Mouse (Mus musculus) lung, embryonic 14.5 days (tissue): ENCODE data around the gene Efcab12. TPM values are rescaled to one million over a fixed set of nuclear protein-coding genes. Genes with fewer than 3 reads are reported as not detected.

Source experiments
- ATAC-seq: fragments of 200-750 bp; cut with Nextera tagmentation; 2 replicates; pipeline ENCODE4 v1.8.0; 2017; ENCODE audit warnings: mild to moderate bottlenecking, moderate TSS enrichment, moderate library complexity; ENCODE audit not compliant: insufficient read depth
- DNase-seq: peaks from one replicate; pipeline ENCODE4 v3.0.0-alpha.2; 2015
- H3K27ac ChIP-seq: fragments of 300-500 bp; sonication (generic); 2 replicates; pipeline ENCODE4 v1.5.1; 2014; ENCODE audit warnings: low read depth, mild to moderate bottlenecking, moderate library complexity
- H3K27me3 ChIP-seq: fragments of 300-500 bp; sonication (generic); 2 replicates; pipeline ENCODE4 v1.6.1; 2014; ENCODE audit warnings: low read length, control low read depth; ENCODE audit not compliant: insufficient read depth
- H3K36me3 ChIP-seq: fragments of 300-500 bp; sonication (generic); 2 replicates; pipeline ENCODE4 v1.6.1; 2014; ENCODE audit warnings: control low read depth; ENCODE audit not compliant: insufficient read depth
- H3K4me1 ChIP-seq: fragments of 300-500 bp; sonication (generic); 2 replicates; pipeline ENCODE4 v1.6.1; 2014; ENCODE audit warnings: antibody characterized with exemption, control low read depth; ENCODE audit not compliant: insufficient read depth
- H3K4me2 ChIP-seq: fragments of 300-500 bp; sonication (generic); 2 replicates; pipeline ENCODE4 v1.6.1; 2014; ENCODE audit warnings: mild to moderate bottlenecking
- H3K4me3 ChIP-seq: fragments of 300-500 bp; sonication (generic); 2 replicates; pipeline ENCODE4 v1.5.1; 2014; ENCODE audit warnings: low read depth, low read length
- H3K9ac ChIP-seq: fragments of 300-500 bp; sonication (generic); 2 replicates; pipeline ENCODE4 v1.6.1; 2014
- H3K9me3 ChIP-seq: fragments of 300-500 bp; sonication (generic); 2 replicates; pipeline ENCODE4 v1.6.1; 2016; ENCODE audit warnings: low read depth, low read length, control low read depth
- CTCF ChIP-seq: IDR thresholded peaks from 2 replicates; pipeline ENCODE4 v1.5.1; 2016; ENCODE audit warnings: antibody characterized with exemption, low read depth
- WGBS: fragments of 180-500 bp; shearing (Covaris S2); extraction: QIAGEN DNeasy Blood & Tissue Kit; methylation state at CpG from one replicate; pipeline ENCODE4 v1.1.7; 2014; 5-methylcytosine and 5-hydroxymethylcytosine counted together
- polyA plus RNA-seq: library from polyadenylated mRNA; unstranded; fragments of >200 nt; fragmentation: Nextera tagmentation; extraction: Ambion mirVana; gene quantifications from 2 replicates; pipeline ENCODE4 v1.2.1, GENCODE M21; 2014

The Efcab12 gene
- polyA plus RNA-seq, 1 experiment from 2014 or later = 0.87 TPM

DNA sequence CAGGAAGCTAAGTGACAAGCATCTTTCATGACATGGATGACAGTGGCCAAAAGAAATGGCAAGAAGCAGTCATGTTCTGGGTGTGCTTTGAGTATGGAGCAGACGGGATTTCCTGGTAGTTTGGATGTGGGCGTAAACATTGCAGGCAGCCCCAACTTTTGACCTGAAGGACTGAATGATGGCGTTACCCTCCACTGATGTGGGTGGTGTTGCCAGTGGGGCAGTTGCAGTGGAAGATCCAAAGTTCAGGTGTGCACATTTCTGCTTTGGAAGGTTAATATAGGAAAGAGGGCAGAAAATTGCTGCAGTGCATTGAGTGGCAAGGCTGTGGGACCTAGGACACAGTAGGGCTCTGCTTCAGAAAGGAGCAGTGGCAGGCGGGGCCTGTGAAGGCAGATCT is 27.0 kb upstream of the Efcab12 start:
- WGBS = 91% methylated on average over 4 of the region's 4 CpGs
- Histone ChIP-seq H3K4me2 (no peak overlapping the region), H3K9me3 (no peaks in the 10 kb centered on the region), H3K27me3 (no peaks in the 10 kb centered on the region), H3K4me3 (no peak overlapping the region), H3K36me3 (peaks cover 9% of the 10 kb centered on the region; the same call in 1 of the 2 replicates), H3K4me1 (0 out of 2 replicates have a peak, but pooled peaks cover 5% of the 10 kb centered on the region), H3K9ac (no peak overlapping the region), H3K27ac (no peak overlapping the region)
- TF ChIP-seq CTCF = no peak
- DNase-seq (no peak), ATAC-seq (no peak)

DNA sequence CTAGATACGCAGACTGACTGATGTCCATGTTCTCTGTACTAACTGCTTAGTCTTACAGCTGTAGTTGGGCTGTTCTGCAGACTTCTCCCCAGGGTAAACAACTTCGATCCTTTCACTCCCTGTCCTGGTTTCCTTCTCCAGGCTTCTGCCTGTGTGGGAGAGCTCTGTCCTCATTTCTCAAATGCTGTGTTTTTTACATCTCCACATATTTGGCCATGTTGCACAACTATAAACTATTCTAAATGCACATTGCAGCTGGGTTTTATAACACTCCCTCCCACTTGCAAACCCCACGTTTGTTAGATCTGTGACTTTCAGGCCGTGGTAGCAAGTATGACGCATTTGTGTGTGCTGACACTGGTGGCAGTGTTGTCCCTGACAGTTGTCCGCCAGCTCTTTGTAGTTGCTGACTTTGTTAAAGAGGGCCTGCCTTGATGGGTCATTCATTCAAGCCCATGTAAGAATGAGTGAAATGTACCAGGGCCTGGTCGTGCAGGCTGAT is 25.2 kb upstream of the Efcab12 start:
- H3K27ac ChIP-seq = peak overlapping the region; percentile 70; the same call in 1 of the 2 replicates
- H3K4me2 ChIP-seq = no peak overlapping the region
- WGBS = 44% methylated on average over 7 of the region's 7 CpGs
- H3K27me3 ChIP-seq = no peaks in the 10 kb centered on the region
- H3K36me3 ChIP-seq = peaks cover 9% of the 10 kb centered on the region; the same call in 1 of the 2 replicates
- H3K4me3 ChIP-seq = no peak overlapping the region
- ATAC-seq (peak; percentile 55), DNase-seq (peak; percentile 68)
- no peak for TF ChIP-seq CTCF
- peaks cover 14% of the 10 kb centered on the region for H3K4me1 ChIP-seq
- no peak overlapping the region for H3K9ac ChIP-seq
- no peaks in the 10 kb centered on the region for H3K9me3 ChIP-seq

GRCm38 (mm10) chr6:115860027-115860556 is 21.9 kb upstream of the Efcab12 start:
- H3K4me1 ChIP-seq = peaks cover 35% of the 10 kb centered on the region
- peaks cover 8% of the 10 kb centered on the region; the same call in 1 of the 2 replicates for H3K36me3 ChIP-seq
- no peaks in the 10 kb centered on the region for H3K27me3 ChIP-seq
- H3K4me2 ChIP-seq = no peak overlapping the region
- no peaks in the 10 kb centered on the region for H3K9me3 ChIP-seq
- DNase-seq (peak; percentile 63), ATAC-seq (no peak)
- 31% methylated on average over 7 of the region's 7 CpGs for WGBS
- no peak overlapping the region for H3K9ac ChIP-seq
- no peak for TF ChIP-seq CTCF
- H3K4me3 ChIP-seq = no peak overlapping the region
- peak overlapping the region; percentile 58 for H3K27ac ChIP-seq

DNA sequence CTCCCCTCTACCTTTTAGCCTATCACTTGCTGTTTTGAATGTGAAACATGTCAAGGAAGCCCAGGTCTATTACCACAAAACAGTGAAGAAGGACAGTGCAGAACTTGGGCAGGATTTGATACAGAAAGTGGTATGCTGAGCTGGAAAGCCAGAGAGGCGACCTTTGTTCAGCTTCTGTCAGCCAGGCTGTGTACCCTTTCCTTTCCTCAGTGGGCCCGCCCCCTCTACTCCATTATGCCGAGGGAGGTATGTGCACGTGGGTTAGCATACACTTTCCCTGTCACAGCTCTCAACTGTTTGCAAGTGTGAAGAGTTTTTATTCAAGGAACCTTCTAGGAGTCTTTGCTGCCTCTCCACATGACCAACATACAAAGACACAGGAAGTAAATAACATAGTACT is 21.0 kb upstream of the Efcab12 start:
- no peak overlapping the region; the same call in 1 of the 2 replicates for H3K27ac ChIP-seq
- no peak for DNase-seq
- no peak for TF ChIP-seq CTCF
- ATAC-seq = no peak
- no peak overlapping the region for H3K9ac ChIP-seq
- no peak overlapping the region for H3K4me2 ChIP-seq
- H3K9me3 ChIP-seq = no peaks in the 10 kb centered on the region
- peaks cover 3% of the 10 kb centered on the region; the same call in 1 of the 2 replicates for H3K36me3 ChIP-seq
- H3K4me3 ChIP-seq = no peak overlapping the region
- H3K27me3 ChIP-seq = no peaks in the 10 kb centered on the region
- WGBS = 37% methylated on average over 4 of the region's 4 CpGs
- H3K4me1 ChIP-seq = peaks cover 35% of the 10 kb centered on the region

- Histone ChIP-seq H3K9me3 (no peaks in the 10 kb centered on the region), H3K4me2 (no peak overlapping the region), H3K27ac (peak overlapping the region; percentile 48; the same call in 1 of the 2 replicates), H3K4me3 (no peak overlapping the region), H3K9ac (no peak overlapping the region), H3K36me3 (no peaks in the 10 kb centered on the region), H3K4me1 (peaks cover 38% of the 10 kb centered on the region), H3K27me3 (no peaks in the 10 kb centered on the region)
- TF ChIP-seq CTCF = no peak
- 49% methylated on average over 4 of the region's 4 CpGs for WGBS
- DNase-seq (no peak), ATAC-seq (no peak)
These were observed 18.1 kb upstream of the Efcab12 start for GRCm38 (mm10) chr6:115856361-115856745.

- no peak for ATAC-seq
- Histone ChIP-seq H3K9ac (no peak overlapping the region), H3K27me3 (no peaks in the 10 kb centered on the region), H3K4me1 (peaks cover 38% of the 10 kb centered on the region), H3K9me3 (no peaks in the 10 kb centered on the region), H3K4me2 (no peak overlapping the region), H3K27ac (peak overlapping the region; percentile 48; the same call in 1 of the 2 replicates), H3K36me3 (no peaks in the 10 kb centered on the region), H3K4me3 (no peak overlapping the region)
- 58% methylated on average over 3 of the region's 3 CpGs for WGBS
- TF ChIP-seq CTCF = no peak
- DNase-seq = no peak
These were observed 17.6 kb upstream of the Efcab12 start for GRCm38 (mm10) chr6:115855733-115856360.

DNA sequence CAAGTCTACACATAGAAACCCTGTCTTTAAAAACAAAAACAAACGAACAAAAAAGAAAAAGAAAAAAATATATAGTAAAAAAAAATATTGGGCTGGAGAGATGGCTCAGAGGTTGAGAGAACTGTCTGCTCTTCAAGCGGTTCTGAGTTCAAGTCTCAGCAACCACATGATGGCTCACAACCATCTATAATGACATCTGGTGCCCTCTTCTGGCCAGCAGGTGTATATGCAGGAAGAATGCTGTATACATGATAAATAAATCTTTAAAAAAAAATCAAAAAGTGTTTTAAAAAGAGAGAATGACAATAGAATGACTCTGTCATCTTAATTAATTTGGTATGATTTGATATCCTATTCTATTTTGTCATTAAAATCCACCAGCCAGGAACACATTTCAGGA is 16.2 kb upstream of the Efcab12 start:
- H3K9me3 ChIP-seq = no peaks in the 10 kb centered on the region
- H3K4me1 ChIP-seq = peaks cover 32% of the 10 kb centered on the region
- no peaks in the 10 kb centered on the region for H3K27me3 ChIP-seq
- H3K4me2 ChIP-seq = no peak overlapping the region; the same call in 1 of the 2 replicates
- WGBS = 62% methylated on average over 2 of the region's 2 CpGs
- no peak overlapping the region for H3K9ac ChIP-seq
- no peak overlapping the region for H3K27ac ChIP-seq
- ATAC-seq = no peak
- peak; percentile 50 for TF ChIP-seq CTCF
- peaks cover 4% of the 10 kb centered on the region for H3K36me3 ChIP-seq
- peak; percentile 33 for DNase-seq
- no peak overlapping the region for H3K4me3 ChIP-seq
